Mouse (Mus musculus) brain, adult 2 months (tissue): ENCODE results near the gene Abcb4.
"Not testable (repeated sequence)": the region's sequence is repeated elsewhere in the genome, so short reads cannot be mapped to it uniquely, and the experiment has no call there.

Experiments
- DNase-seq: peaks from one replicate; pipeline ENCODE4 v3.0.0; 2011; ENCODE audit warnings: low read depth, low spot score

The Abcb4 gene

GRCm38 (mm10) chr5:8997513-8997895 lies 104.0 kb downstream of the Abcb4 start:
- peak; percentile 73 for DNase-seq

GRCm38 (mm10) chr5:8999108-8999507 lies 105.6 kb downstream of the Abcb4 start:
- no peak for DNase-seq

- DNase-seq: not testable (repeated sequence)
Measured at GRCm38 (mm10) chr5:9000006-9000405, 106.5 kb downstream of the Abcb4 start.

GRCm38 (mm10) chr5:9006585-9006984 lies 113.1 kb downstream of the Abcb4 start:
- DNase-seq: not testable (repeated sequence)
